Mouse (Mus musculus): ENCODE results near the gene Pdzd11.

GRCm38 (mm10) chrX:100621366-100621765, 5.0 kb downstream of the Pdzd11 start:
- TF ChIP-seq CTCF (IDR thresholded peaks at IDR 0.05; ENCODE audit: low read depth, low read length) (no peak), POLR2A (IDR thresholded peaks at IDR 0.05; ENCODE audit: extremely low read depth, insufficient read depth, low read length) (no peak)

Measured in liver, adult 2 months (tissue).